Mouse (Mus musculus) embryo, embryonic 11.5 days (tissue): ENCODE measurements around the gene Krt18.
A peak's percentile ranks its signal among the peaks of the same experiment; 100 is the strongest.
"Not testable (repeated sequence)": the region's sequence is repeated elsewhere in the genome, so short reads cannot be mapped to it uniquely, and the experiment has no call there.

Experiments
- DNase-seq: peaks from one replicate; pipeline ENCODE4 v3.0.0-alpha.2; 2012; ENCODE audit warnings: low read depth, low spot score

Gene Krt18

DNA sequence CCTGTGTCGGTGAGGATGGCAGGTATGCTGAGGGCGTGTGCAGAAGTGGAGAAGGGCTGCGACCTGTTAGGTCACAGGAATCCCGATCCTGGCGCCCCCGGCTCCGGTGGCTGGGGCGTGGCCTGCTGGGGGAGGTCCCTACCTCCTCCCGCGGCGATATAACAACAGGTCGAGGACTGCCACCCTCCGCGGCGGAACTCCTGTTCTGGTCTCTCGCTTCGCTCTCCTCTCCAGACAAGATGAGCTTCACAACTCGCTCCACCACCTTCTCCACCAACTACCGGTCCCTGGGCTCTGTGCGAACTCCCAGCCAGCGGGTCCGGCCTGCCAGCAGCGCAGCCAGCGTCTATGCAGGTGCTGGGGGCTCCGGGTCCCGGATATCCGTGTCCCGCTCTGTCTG is at the start of gene Krt18:
Krt18 (plus strand) TSS at position 141 of the 400 bp plus-strand sequence.
- DNase-seq: no peak

DNA sequence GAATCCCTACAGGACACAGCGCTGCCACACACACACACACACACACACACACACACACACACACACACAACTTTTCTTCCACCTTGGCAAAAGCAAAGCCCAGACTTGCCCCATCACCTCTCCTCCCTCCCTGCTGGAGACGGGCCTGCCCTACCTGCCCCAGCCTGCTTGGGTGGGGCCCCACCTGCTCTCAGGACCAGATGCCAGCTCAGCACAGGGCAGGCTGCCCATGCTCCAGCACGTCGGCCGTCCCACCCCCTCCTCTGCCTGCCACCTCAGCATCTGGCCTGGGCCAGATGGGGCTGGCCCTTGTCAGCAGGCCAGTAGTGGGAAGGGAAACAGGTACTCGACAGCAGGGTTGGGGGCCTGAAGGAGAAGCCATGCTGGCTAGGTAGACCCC is 47.1 kb upstream of the Krt18 start:
- DNase-seq: no peak

- no peak for DNase-seq
Measured at GRCm38 (mm10) chr15:101983315-101983948, 44.5 kb upstream of the Krt18 start.

- DNase-seq: peak; percentile 93
Measured at GRCm38 (mm10) chr15:101983949-101984601, 43.9 kb upstream of the Krt18 start.

GRCm38 (mm10) chr15:101984746-101985145 is 43.2 kb upstream of the Krt18 start:
- DNase-seq: no peak

- DNase-seq: peak; percentile 77
Measured at GRCm38 (mm10) chr15:101988119-101988518, 39.9 kb upstream of the Krt18 start.

GRCm38 (mm10) chr15:101988714-101989113 is 39.3 kb upstream of the Krt18 start:
- DNase-seq: no peak

DNA sequence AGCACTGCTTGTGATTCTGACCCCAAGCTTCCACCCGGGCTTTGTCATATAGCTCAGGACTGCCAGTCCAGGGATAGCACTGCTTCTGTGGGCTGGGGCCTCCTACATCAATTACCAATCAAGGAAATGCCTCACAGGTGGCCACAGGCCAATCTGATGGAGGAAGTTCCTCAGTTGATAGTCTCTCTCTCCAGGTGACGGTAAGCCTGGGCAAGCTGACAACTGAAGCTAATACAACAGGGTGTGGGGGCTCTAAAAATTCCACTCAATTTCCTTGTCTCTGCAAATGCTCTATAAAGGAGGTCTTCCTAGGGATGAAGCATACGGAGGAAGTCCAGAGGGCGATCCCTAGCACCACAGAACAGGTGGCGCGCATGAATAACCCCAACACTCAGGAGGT is 37.0 kb upstream of the Krt18 start:
- DNase-seq: no peak

- no peak for DNase-seq
Measured at GRCm38 (mm10) chr15:101994365-101994764, 33.6 kb upstream of the Krt18 start.

DNA sequence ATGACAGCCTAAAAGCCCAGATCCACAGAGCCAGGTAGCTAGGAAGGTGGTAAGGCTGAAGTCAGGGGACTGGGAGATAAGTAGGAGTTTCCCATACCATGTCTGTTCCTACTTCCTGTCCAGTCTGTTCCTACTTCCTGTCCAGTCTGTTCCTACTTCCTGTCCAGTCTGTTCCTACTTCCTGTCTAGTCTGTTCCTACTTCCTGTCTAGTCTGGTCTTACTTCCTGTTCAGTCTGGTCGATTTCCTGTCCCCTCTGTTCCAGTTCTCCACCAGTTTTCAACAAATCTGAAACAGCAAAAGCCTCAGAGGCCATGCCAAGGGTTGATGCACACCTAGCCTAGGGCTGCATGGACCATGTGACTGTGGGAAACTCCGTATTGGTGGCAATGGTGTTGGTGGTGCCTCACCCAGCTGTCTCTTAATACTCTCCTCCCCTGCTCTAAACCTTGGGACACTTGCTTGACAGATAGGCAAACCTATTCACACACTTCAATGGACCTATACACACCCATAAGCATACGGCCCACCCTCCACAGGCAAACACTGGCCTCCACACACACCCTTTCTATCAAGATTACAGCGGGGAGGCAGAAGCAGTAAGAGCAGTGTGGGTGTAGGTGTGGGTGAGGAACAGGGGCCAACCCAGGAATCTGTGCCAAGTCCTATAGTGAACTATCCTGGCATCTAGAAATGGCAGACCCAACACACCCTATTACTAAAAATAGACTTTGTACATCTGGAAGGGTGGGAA is 32.3 kb upstream of the Krt18 start:
- no peak for DNase-seq

- not testable (repeated sequence) for DNase-seq
Measured at GRCm38 (mm10) chr15:101996450-101997078, 31.4 kb upstream of the Krt18 start.

DNA sequence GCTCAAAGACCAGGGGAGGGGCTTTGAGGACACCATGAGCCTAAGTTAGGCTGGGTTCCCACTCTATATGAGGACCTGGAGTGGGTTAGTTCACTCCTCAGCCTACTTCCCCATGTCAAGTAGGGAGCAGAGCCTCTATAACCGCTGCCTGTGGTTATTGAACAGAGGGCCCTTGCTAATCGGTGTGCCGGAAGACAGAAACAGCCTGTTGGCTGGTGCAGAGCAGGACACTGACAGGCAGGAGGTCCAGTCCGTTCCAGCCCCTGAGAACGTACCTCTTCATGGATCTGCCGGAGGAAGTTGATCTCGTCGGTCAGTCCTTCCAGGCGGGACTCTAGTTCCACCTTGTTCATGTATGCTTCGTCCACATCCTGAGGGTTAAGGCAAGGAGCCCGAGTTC is 28.8 kb upstream of the Krt18 start:
- no peak for DNase-seq

DNA sequence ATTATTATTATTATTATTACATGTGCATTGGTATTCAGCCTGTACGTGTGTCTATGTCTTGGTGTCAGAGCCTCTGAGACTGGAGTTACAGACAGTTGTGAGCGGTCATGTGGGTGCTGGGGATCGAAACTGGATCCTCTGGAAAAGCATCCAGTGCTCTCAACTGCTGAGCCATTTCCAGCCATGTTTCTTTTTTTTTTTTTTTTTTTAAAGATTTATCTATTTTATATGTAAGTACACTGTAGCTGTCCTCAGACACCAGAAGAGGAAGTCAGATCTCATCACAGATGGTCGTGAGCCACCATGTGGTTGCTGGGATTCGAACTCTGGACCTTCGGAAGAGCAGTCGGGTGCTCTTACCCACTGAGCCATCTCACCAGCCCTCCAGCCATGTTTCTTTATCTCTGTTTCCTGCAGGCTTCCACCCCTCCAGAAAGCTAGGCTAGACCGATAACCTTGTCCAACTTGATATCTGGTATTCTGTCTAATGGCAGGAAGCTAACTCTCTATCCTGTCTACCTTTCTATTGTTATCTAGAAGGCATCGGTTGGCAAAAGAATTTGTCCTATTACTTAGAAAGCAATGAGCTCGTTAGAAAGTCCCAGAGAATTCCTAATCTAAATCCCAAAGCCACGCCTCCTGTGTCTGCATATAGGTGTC is 28.2 kb upstream of the Krt18 start:
- no peak for DNase-seq

- DNase-seq: no peak
Measured at GRCm38 (mm10) chr15:102002646-102003488, 25.1 kb upstream of the Krt18 start.

GRCm38 (mm10) chr15:102003516-102003915 is 24.5 kb upstream of the Krt18 start:
- no peak for DNase-seq

DNA sequence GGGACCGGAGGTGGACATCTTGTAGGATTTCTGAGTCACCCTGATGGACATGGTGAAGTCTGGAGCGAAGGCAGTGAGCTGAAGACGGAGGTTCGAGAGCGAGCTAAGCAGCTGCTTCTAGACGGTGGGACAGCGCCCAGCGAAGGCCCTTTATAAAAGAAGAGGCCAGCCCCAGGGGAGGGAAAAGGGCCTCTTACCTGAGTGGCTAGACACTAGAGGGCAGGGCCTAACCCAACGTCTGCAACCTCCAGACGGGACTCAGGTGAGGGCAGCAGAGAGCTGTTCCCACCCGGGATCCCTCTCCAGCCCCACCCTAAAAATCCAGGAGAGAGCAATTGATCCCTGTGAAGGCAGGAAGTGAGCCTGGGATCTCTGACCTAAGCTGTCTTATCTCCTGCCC is 23.8 kb upstream of the Krt18 start, which contains the start of gene Krt8:
Krt8 (minus strand) TSS at position 294 of the 400 bp plus-strand sequence.
- DNase-seq: no peak

- DNase-seq: no peak
Measured at GRCm38 (mm10) chr15:102005290-102005689, 22.7 kb upstream of the Krt18 start.

- no peak for DNase-seq
Measured at GRCm38 (mm10) chr15:102006317-102006716, 21.7 kb upstream of the Krt18 start.

DNA sequence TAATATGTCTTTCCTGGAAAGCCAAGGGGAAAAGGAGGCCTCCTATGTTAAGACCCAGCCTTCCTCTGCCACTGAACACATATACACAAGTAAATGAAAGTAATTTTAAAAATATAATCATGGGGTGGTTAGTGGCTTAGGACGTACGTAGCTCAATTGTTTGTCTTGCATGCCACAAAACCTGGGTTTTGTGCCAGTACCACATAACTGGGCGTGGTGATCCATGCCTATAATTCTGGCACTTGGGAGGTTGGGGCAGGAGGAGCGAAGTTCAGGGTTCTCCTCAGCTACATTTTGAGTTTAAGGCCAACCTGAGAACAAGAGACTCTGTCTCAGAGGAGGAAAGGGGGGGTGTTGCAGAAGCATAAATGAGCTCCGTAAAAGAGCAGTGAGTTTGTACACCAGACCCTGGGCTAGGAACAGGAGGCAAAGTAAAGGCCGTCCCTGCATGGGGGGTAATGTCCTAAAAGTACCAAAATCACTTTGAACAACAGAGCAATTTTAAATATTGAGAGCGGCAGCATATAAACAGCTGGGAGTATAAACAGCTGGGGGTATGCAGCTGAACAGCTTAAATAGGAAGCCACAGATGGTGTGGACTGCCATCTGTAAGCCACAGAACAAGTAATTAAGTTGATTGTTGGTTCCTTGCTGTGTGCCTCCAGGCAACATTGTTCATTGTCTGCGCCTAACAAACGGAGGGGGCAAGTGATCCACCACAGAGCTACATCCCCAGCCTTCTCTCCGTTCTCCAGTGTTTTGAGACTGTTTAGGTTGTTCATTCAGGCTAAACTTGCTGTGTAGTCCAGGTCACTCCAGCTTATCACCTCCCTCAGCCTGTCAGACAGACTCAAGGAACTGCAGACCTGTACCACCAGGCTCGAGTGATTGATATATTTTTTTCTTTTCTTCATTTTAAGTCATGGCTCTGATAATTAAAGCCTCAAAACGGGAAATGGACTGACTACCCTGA is 20.6 kb upstream of the Krt18 start:
- no peak for DNase-seq
